Mouse (Mus musculus): ENCODE measurements at regions not wholly inside any gene's neighbourhood (a gene's known extent, or its start where the extent isn't known, plus 50 kb on each side); places are given as distances from the start of the nearest gene placed in this dataset.

DNA sequence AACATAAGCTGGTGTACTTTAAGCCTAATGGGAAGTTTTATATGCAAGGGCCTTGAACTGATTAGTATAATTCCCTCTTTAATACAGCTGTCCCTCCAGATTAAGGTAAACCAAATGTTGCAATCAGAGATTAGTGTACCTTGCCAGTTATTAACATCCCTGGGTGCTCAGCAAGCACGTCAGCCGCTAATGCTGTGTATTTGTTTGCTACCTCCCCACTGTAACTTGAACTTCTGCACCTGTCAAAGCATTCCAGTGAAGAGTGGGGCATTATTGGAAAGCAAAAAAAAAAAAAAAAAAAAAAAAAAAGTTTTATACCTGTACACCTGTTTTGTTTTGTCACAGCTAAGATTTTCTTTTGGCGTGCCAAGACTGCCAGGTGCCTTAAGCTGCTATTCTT is 53.1 kb upstream of the Zeb2 start:
- Histone ChIP-seq H3K27ac (ENCODE audit: insufficient read depth, low read depth, low read length) (no peak overlapping the region), H3K36me3 (ENCODE audit: control insufficient read depth, insufficient read depth, low read length) (no peaks in the 10 kb centered on the region), H3K27me3 (replicated peaks; ENCODE audit: control insufficient read depth, insufficient read depth, low read length) (no peaks in the 10 kb centered on the region), H3K4me3 (ENCODE audit: insufficient read depth, low read depth, low read length) (no peak overlapping the region), H3K4me1 (ENCODE audit: control insufficient read depth, insufficient read depth, low read length) (no peaks in the 10 kb centered on the region)
- no peak for TF ChIP-seq POLR2A (IDR thresholded peaks at IDR 0.05; ENCODE audit: low read depth, low read length)
- TF ChIP-seq CTCF (conservative IDR thresholded peaks at IDR 0.05; ENCODE audit: insufficient read depth, insufficient read length, low read depth, low read length) = no peak
- no peak for DNase-seq
- 83% methylated on average over 3 of the region's 3 CpGs for WGBS

- no peak for DNase-seq
- Histone ChIP-seq H3K27ac (ENCODE audit: insufficient read depth, low read depth, low read length) (no peak overlapping the region), H3K36me3 (ENCODE audit: control insufficient read depth, insufficient read depth, low read length) (no peaks in the 10 kb centered on the region), H3K4me3 (ENCODE audit: insufficient read depth, low read depth, low read length) (no peak overlapping the region), H3K4me1 (ENCODE audit: control insufficient read depth, insufficient read depth, low read length) (no peaks in the 10 kb centered on the region), H3K27me3 (replicated peaks; ENCODE audit: control insufficient read depth, insufficient read depth, low read length) (no peaks in the 10 kb centered on the region)
- WGBS = 77% methylated on average over 9 of the region's 9 CpGs
- TF ChIP-seq POLR2A (IDR thresholded peaks at IDR 0.05; ENCODE audit: low read depth, low read length) (no peak), CTCF (conservative IDR thresholded peaks at IDR 0.05; ENCODE audit: insufficient read depth, insufficient read length, low read depth, low read length) (no peak)
Measured at GRCm38 (mm10) chr2:45169429-45170070, 52.4 kb upstream of the Zeb2 start.

- no peak overlapping the region for H3K27ac ChIP-seq (ENCODE audit: insufficient read depth, low read depth, low read length)
- H3K4me3 ChIP-seq (ENCODE audit: insufficient read depth, low read depth, low read length) = no peak overlapping the region
- no peak for TF ChIP-seq CTCF (conservative IDR thresholded peaks at IDR 0.05; ENCODE audit: insufficient read depth, insufficient read length, low read depth, low read length)
- TF ChIP-seq POLR2A (IDR thresholded peaks at IDR 0.05; ENCODE audit: low read depth, low read length) = no peak
- WGBS = 100% methylated on average over 3 of the region's 3 CpGs
- no peaks in the 10 kb centered on the region for H3K36me3 ChIP-seq (ENCODE audit: control insufficient read depth, insufficient read depth, low read length)
- no peaks in the 10 kb centered on the region for H3K4me1 ChIP-seq (ENCODE audit: control insufficient read depth, insufficient read depth, low read length)
- H3K27me3 ChIP-seq (replicated peaks; ENCODE audit: control insufficient read depth, insufficient read depth, low read length) = no peaks in the 10 kb centered on the region
- DNase-seq = no peak
Measured at GRCm38 (mm10) chr2:45168606-45169005, 51.4 kb upstream of the Zeb2 start.

Data from kidney, adult 2 months (tissue).